Mouse (Mus musculus) heart, embryonic 11.5 days (tissue): ENCODE results near the gene Slc25a31. TPM values are rescaled to one million over a fixed set of nuclear protein-coding genes. Genes with fewer than 3 reads are reported as not detected.

Source experiments
- ATAC-seq: fragments of 200-750 bp; cut with Nextera tagmentation; replicated peaks from 2 replicates; pipeline ENCODE4 v1.8.0; 2017; ENCODE audit warnings: moderate library complexity; ENCODE audit not compliant: insufficient number of reproducible peaks, low FRiP score, low TSS enrichment
- H3K27ac ChIP-seq: fragments of 300-500 bp; sonication (generic); 2 replicates; pipeline ENCODE4 v1.5.1; 2014; ENCODE audit warnings: mild to moderate bottlenecking, low read depth, low read length
- H3K27me3 ChIP-seq: fragments of 300-500 bp; sonication (generic); 2 replicates; pipeline ENCODE4 v1.6.1; 2014; ENCODE audit warnings: mild to moderate bottlenecking, low read length, mixed read lengths; ENCODE audit not compliant: control insufficient read depth, insufficient read depth
- H3K36me3 ChIP-seq: fragments of 300-500 bp; sonication (generic); 2 replicates; pipeline ENCODE4 v1.6.1; 2014; ENCODE audit warnings: mild to moderate bottlenecking, low read length, moderate library complexity, mixed read lengths; ENCODE audit not compliant: control insufficient read depth, insufficient read depth
- H3K4me1 ChIP-seq: fragments of 300-500 bp; sonication (generic); 2 replicates; pipeline ENCODE4 v1.6.1; 2014; ENCODE audit warnings: low read length; ENCODE audit not compliant: control insufficient read depth, insufficient read depth
- H3K4me2 ChIP-seq: fragments of 300-500 bp; sonication (generic); 2 replicates; pipeline ENCODE4 v1.6.1; 2014; ENCODE audit warnings: mild to moderate bottlenecking, moderate library complexity
- H3K4me3 ChIP-seq: fragments of 300-500 bp; sonication (generic); 2 replicates; pipeline ENCODE4 v1.5.1; 2014; ENCODE audit warnings: low read depth, low read length
- H3K9ac ChIP-seq: fragments of 300-500 bp; sonication (generic); 2 replicates; pipeline ENCODE4 v1.6.1; 2014; ENCODE audit warnings: mild to moderate bottlenecking, low read depth, low read length, moderate library complexity
- H3K9me3 ChIP-seq: fragments of 300-500 bp; sonication (generic); replicated peaks from 2 replicates; pipeline ENCODE4 v1.6.1; 2016; ENCODE audit warnings: low read length; ENCODE audit not compliant: control insufficient read depth
- WGBS: fragments of 180-500 bp; shearing (Covaris S2); extraction: QIAGEN DNeasy Blood & Tissue Kit; methylation state at CpG from one replicate; pipeline ENCODE4 v1.1.7; 2014; ENCODE audit not compliant: insufficient replicate concordance; 5-methylcytosine and 5-hydroxymethylcytosine counted together
- polyA plus RNA-seq: library from polyadenylated mRNA; unstranded; fragments of >200 nt; fragmentation: Nextera tagmentation; extraction: Ambion mirVana; gene quantifications from 2 replicates; pipeline ENCODE4 v1.2.1, GENCODE M21; 2014

Slc25a31 gene
- polyA plus RNA-seq, 1 experiment from 2014 or later = 0.66 TPM

- no peak for ATAC-seq
- Histone ChIP-seq H3K9me3 (no peaks in the 10 kb centered on the region), H3K9ac (no peak overlapping the region), H3K36me3 (no peaks in the 10 kb centered on the region), H3K4me2 (no peak overlapping the region), H3K4me3 (no peak overlapping the region), H3K4me1 (peaks cover 6% of the 10 kb centered on the region; the same call in 1 of the 2 replicates), H3K27ac (no peak overlapping the region), H3K27me3 (no peaks in the 10 kb centered on the region)
- 31% methylated on average over 2 of the region's 2 CpGs for WGBS
Measured at GRCm38 (mm10) chr3:40694438-40694837, 14.2 kb upstream of the Slc25a31 start.

GRCm38 (mm10) chr3:40695162-40695561, 13.5 kb upstream of the Slc25a31 start:
- peaks cover 6% of the 10 kb centered on the region; the same call in 1 of the 2 replicates for H3K4me1 ChIP-seq
- H3K9ac ChIP-seq = no peak overlapping the region
- ATAC-seq = no peak
- H3K27ac ChIP-seq = no peak overlapping the region
- H3K4me3 ChIP-seq = no peak overlapping the region
- WGBS = 93% methylated on average over 2 of the region's 2 CpGs
- H3K9me3 ChIP-seq = no peaks in the 10 kb centered on the region
- H3K27me3 ChIP-seq = no peaks in the 10 kb centered on the region
- H3K36me3 ChIP-seq = no peaks in the 10 kb centered on the region
- H3K4me2 ChIP-seq = no peak overlapping the region

GRCm38 (mm10) chr3:40698834-40699233, 9.8 kb upstream of the Slc25a31 start:
- 70% methylated on average over 3 of the region's 3 CpGs for WGBS
- no peak for ATAC-seq
- no peak overlapping the region for H3K4me3 ChIP-seq

GRCm38 (mm10) chr3:40704816-40705430, 3.7 kb upstream of the Slc25a31 start:
- no peaks in the 10 kb centered on the region for H3K27me3 ChIP-seq
- H3K9ac ChIP-seq = no peak overlapping the region
- H3K36me3 ChIP-seq = no peaks in the 10 kb centered on the region
- WGBS = 77% methylated on average over 5 of the region's 5 CpGs
- 0 out of 2 replicates have a peak, but pooled peaks cover 2% of the 10 kb centered on the region for H3K9me3 ChIP-seq
- no peak overlapping the region for H3K27ac ChIP-seq
- no peaks in the 10 kb centered on the region for H3K4me1 ChIP-seq
- H3K4me3 ChIP-seq = no peak overlapping the region
- ATAC-seq = no peak
- H3K4me2 ChIP-seq = no peak overlapping the region

More at GRCm38 (mm10) chr3:40698834-40699233, 9.8 kb upstream of the Slc25a31 start:
- Histone ChIP-seq H3K9ac (no peak overlapping the region), H3K36me3 (no peaks in the 10 kb centered on the region), H3K4me2 (no peak overlapping the region), H3K9me3 (no peaks in the 10 kb centered on the region), H3K4me1 (peaks cover 6% of the 10 kb centered on the region; the same call in 1 of the 2 replicates), H3K27me3 (no peaks in the 10 kb centered on the region), H3K27ac (no peak overlapping the region)

- no peaks in the 10 kb centered on the region for H3K9me3 ChIP-seq
- no peaks in the 10 kb centered on the region for H3K36me3 ChIP-seq
- H3K4me3 ChIP-seq = no peak overlapping the region
- no peaks in the 10 kb centered on the region for H3K4me1 ChIP-seq
- no peak overlapping the region for H3K27ac ChIP-seq
- no peaks in the 10 kb centered on the region for H3K27me3 ChIP-seq
- ATAC-seq = no peak
- no peak overlapping the region for H3K9ac ChIP-seq
- WGBS = 38% methylated on average over 1 of the region's 1 CpGs
- H3K4me2 ChIP-seq = no peak overlapping the region
Measured at GRCm38 (mm10) chr3:40716056-40716455, 7.4 kb downstream of the Slc25a31 start.

GRCm38 (mm10) chr3:40719022-40719421, 10.4 kb downstream of the Slc25a31 start:
- no peaks in the 10 kb centered on the region for H3K4me1 ChIP-seq
- H3K4me2 ChIP-seq = no peak overlapping the region
- no peak for ATAC-seq
- 65% methylated on average over 3 of the region's 3 CpGs for WGBS
- H3K9me3 ChIP-seq = no peaks in the 10 kb centered on the region
- no peak overlapping the region for H3K9ac ChIP-seq
- H3K27me3 ChIP-seq = no peaks in the 10 kb centered on the region
- no peak overlapping the region for H3K27ac ChIP-seq
- H3K4me3 ChIP-seq = no peak overlapping the region
- H3K36me3 ChIP-seq = no peaks in the 10 kb centered on the region

- Histone ChIP-seq H3K27me3 (no peaks in the 10 kb centered on the region), H3K9me3 (no peaks in the 10 kb centered on the region), H3K4me1 (no peaks in the 10 kb centered on the region), H3K27ac (no peak overlapping the region), H3K36me3 (no peaks in the 10 kb centered on the region), H3K9ac (no peak overlapping the region), H3K4me3 (no peak overlapping the region), H3K4me2 (no peak overlapping the region)
- WGBS = 74% methylated on average over 6 of the region's 6 CpGs
- no peak for ATAC-seq
Measured at GRCm38 (mm10) chr3:40738381-40738912, 29.8 kb downstream of the Slc25a31 start.

GRCm38 (mm10) chr3:40744024-40744835, 35.6 kb downstream of the Slc25a31 start, which contains the start of gene Hspa4l:
Hspa4l (plus strand) TSS chr3:40744495.
- Histone ChIP-seq H3K4me3 (peak within 1 kb of the TSS; percentile 74), H3K9ac (peak within 1 kb of the TSS; percentile 65), H3K4me1 (peaks cover 7% of the 10 kb centered on the region), H3K36me3 (no peaks in the 10 kb centered on the region), H3K9me3 (no peaks in the 10 kb centered on the region), H3K27ac (peak within 1 kb of the TSS; percentile 85), H3K4me2 (peak within 1 kb of the TSS; percentile 98), H3K27me3 (no peaks in the 10 kb centered on the region)
- WGBS = 26% methylated on average over 16 of the region's 16 CpGs
- no peak for ATAC-seq
